Mouse (Mus musculus): Measurements from ENCODE around the gene Srsf6. TPM values are rescaled to one million over a fixed set of nuclear protein-coding genes. Genes with fewer than 3 reads are reported as not detected.
"Not testable (repeated sequence)": the region's sequence is repeated elsewhere in the genome, so short reads cannot be mapped to it uniquely, and the experiment has no call there.

Srsf6 gene
- polyA plus RNA-seq (2015; fragmentation: Nextera tagmentation; extraction: Ambion mirVana), result 184 and 196 TPM in 2 replicates

DNA sequence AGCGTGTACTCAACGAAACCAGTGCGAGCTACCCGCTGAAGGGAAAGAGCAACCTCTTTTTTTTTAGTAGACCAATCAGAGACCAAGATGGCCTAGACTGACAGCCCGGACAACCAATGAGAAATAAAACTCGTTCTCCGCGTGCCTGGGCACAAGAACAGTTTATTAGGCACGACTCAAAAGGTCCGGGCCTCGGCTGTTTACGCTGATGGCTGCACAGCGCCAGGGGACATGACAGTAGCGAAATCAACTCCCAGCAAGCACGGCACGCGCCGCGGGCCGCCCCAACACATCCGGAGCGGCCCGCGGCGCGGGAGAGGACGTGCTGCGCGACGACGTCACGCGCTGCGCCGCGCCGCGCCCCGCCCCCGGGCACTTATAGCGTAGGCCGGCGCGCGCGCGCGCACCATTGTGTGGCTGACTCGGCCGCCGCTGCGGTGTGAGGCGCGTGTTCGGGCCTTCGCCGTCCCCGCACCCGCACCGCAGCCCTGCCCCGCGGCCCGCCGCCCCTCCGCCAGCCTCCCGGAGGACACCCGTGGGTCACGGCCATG, at the start of gene Srsf6:
TSS of gene Srsf6 (plus strand) at position 406 of the 551 bp plus-strand sequence.
- Histone ChIP-seq H3K27me3 (replicated peaks) (no peaks in the 10 kb centered on the region), H3K36me3 (peaks cover 5% of the 10 kb centered on the region), H3K4me2 (replicated peaks) (peak within 1 kb of the TSS; percentile 75), H3K9me3 (no peaks in the 10 kb centered on the region), H3K27ac (peak within 1 kb of the TSS; percentile 98), H3K4me1 (replicated peaks) (peaks cover 6% of the 10 kb centered on the region), H3K4me3 (replicated peaks) (peak within 1 kb of the TSS; percentile 98), H3K9ac (peak within 1 kb of the TSS; percentile 100)
- peak; percentile 95 for ATAC-seq
- WGBS, result under 1% methylated on average over 68 of the region's 68 CpGs

DNA sequence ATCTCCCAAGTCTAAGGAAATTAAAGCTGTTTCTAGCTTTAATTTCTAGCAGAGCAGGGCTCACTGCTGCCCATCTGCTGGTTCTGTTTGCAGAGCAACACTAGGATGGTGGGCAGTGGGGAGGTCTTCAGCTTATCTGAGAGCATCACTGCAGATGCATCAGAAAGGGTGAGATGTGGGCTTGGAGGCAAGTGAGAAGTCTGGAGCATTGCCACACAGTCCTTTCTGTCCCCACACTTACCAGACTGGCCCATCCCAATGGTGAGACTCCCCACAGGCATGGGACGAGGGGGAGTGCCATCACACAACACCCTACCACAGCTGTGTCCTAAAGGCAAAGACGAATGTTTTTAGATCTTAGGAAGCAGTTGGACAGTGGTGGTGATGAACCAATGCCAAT, 47.2 kb upstream of the Srsf6 start:
- no peak overlapping the region for H3K4me3 ChIP-seq (replicated peaks)
- no peak for ATAC-seq
- H3K27ac ChIP-seq, result no peak overlapping the region
- no peaks in the 10 kb centered on the region for H3K9me3 ChIP-seq
- no peaks in the 10 kb centered on the region for H3K27me3 ChIP-seq (replicated peaks)
- H3K36me3 ChIP-seq, result no peaks in the 10 kb centered on the region
- 74% methylated on average over 2 of the region's 2 CpGs for WGBS
- H3K9ac ChIP-seq, result no peak overlapping the region
- H3K4me1 ChIP-seq (replicated peaks), result no peaks in the 10 kb centered on the region
- H3K4me2 ChIP-seq (replicated peaks), result no peak overlapping the region

DNA sequence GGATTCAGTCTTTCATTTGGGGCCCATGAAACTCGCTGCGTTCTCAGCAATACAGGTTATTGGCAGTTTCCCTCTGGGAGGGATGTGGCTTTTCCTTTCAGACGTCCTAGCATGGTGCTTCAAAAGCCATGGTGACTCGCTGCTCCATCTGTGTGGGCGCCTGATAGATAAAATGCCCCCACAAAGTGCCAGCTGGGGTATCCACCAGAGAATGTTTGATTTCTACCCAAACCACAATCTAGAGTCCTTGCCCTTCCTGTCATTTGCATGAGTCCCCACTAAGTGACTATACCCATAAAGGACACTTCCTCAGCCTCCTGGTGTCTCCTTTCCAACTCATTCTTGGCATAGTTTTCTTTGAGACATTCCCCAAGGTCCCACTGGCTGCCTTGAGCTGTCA, 44.2 kb upstream of the Srsf6 start:
- H3K9me3 ChIP-seq, result no peaks in the 10 kb centered on the region
- ATAC-seq, result no peak
- H3K36me3 ChIP-seq, result no peaks in the 10 kb centered on the region
- H3K4me3 ChIP-seq (replicated peaks), result no peak overlapping the region
- no peaks in the 10 kb centered on the region for H3K27me3 ChIP-seq (replicated peaks)
- H3K4me1 ChIP-seq (replicated peaks), result no peaks in the 10 kb centered on the region
- H3K9ac ChIP-seq, result no peak overlapping the region
- no peak overlapping the region for H3K27ac ChIP-seq
- H3K4me2 ChIP-seq (replicated peaks), result no peak overlapping the region
- WGBS, result 79% methylated on average over 5 of the region's 5 CpGs

DNA sequence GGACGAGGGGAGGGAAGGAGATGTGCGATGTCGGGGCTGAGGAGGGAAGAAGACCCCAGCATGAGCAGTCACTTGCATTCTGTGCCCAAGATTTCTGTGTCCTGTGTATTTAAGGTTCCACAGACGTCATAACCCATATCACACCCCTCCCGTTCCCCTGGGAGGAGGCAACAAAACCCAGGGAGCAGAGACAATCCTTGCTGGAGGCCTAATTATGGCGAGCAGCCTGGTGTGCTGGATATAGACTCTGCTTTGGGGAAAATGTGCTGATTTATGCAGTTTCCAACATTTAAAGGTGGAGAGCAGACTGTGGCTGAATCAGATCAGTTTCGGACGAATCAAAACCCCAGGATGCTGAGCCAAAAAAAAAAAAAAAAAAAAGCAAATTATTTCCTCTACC, 42.7 kb upstream of the Srsf6 start:
- whole genome bisulfite sequencing, result 78% methylated on average over 8 of the region's 8 CpGs
- Histone ChIP-seq H3K27me3 (replicated peaks) (no peaks in the 10 kb centered on the region), H3K4me2 (replicated peaks) (no peak overlapping the region), H3K9me3 (no peaks in the 10 kb centered on the region), H3K36me3 (no peaks in the 10 kb centered on the region), H3K9ac (no peak overlapping the region), H3K27ac (no peak overlapping the region), H3K4me1 (replicated peaks) (no peaks in the 10 kb centered on the region), H3K4me3 (replicated peaks) (no peak overlapping the region)
- ATAC-seq, result no peak

DNA sequence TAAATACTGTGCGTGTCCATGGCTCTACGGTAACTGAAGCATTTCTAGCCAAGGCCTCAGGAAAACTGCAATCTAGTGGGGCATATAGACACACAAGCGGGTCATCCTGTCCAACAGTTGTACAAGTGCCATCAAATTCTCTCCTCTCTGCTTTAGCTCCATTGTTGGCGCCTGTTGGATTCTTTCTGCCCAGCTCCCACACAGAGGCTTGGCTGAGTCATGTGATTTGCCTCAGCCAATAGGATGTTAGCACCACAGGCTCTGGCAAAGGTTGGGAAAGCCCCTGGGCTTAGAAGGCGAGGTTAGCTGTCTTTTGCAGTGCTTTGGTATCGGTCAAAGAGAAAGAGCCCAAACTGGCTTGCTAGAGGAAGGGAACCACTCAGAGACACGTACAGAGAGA, 42.1 kb upstream of the Srsf6 start:
- Histone ChIP-seq H3K9me3 (no peaks in the 10 kb centered on the region), H3K9ac (no peak overlapping the region), H3K4me3 (replicated peaks) (no peak overlapping the region), H3K4me1 (replicated peaks) (no peaks in the 10 kb centered on the region), H3K4me2 (replicated peaks) (no peak overlapping the region), H3K36me3 (no peaks in the 10 kb centered on the region), H3K27me3 (replicated peaks) (no peaks in the 10 kb centered on the region), H3K27ac (no peak overlapping the region)
- WGBS, result 63% methylated on average over 7 of the region's 7 CpGs
- ATAC-seq, result peak; percentile 48; the same call in 1 of the 2 replicates

DNA sequence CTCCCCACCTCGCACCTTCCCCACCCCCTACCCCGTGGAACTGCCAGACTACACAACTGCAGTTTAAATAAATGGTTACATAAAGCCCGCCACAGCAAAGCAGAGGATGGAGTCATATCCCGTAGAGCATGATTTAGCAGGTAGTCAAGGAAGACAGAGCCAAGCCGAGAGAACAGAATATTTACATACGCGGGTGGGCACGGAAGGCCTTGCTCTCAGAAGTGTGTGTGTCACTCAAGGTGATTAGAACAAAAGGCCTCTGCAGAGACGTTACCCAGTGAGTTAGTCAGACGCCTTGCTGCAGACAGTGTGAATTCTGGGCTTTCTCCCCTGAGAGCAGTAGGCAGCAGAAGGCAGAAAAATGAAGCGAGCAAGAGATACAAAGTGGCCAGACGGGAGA, 41.6 kb upstream of the Srsf6 start:
- Histone ChIP-seq H3K4me3 (replicated peaks) (no peak overlapping the region), H3K4me2 (replicated peaks) (no peak overlapping the region), H3K36me3 (no peaks in the 10 kb centered on the region), H3K9ac (no peak overlapping the region), H3K27me3 (replicated peaks) (no peaks in the 10 kb centered on the region), H3K27ac (no peak overlapping the region), H3K4me1 (replicated peaks) (no peaks in the 10 kb centered on the region), H3K9me3 (no peaks in the 10 kb centered on the region)
- WGBS, result 70% methylated on average over 12 of the region's 12 CpGs
- no peak for ATAC-seq

DNA sequence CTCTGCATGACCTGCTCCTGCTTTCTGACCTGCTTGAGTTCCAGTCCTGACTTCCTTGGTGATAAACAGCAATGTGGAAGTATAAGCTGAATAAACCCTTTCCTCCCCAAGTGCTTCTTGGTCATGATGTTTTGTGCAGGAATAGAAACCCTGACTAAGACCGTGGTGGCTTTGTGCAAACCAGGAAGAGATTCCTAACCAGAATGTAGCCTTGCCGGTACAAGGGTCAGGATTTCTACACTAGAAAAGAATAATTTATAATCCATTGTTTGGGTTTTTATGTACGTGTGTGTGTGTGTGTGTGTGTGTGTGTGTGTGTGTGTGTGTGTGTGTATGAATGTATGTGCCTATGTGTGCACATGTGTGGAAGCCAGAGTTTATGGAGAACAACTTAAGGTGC, 38.3 kb upstream of the Srsf6 start:
- H3K9me3 ChIP-seq; H3K4me3 ChIP-seq (replicated peaks); H3K4me2 ChIP-seq (replicated peaks); H3K27ac ChIP-seq; H3K9ac ChIP-seq; H3K27me3 ChIP-seq (replicated peaks); H3K4me1 ChIP-seq (replicated peaks); H3K36me3 ChIP-seq; ATAC-seq: not testable (repeated sequence)
- WGBS, result 73% methylated on average over 3 of the region's 3 CpGs

DNA sequence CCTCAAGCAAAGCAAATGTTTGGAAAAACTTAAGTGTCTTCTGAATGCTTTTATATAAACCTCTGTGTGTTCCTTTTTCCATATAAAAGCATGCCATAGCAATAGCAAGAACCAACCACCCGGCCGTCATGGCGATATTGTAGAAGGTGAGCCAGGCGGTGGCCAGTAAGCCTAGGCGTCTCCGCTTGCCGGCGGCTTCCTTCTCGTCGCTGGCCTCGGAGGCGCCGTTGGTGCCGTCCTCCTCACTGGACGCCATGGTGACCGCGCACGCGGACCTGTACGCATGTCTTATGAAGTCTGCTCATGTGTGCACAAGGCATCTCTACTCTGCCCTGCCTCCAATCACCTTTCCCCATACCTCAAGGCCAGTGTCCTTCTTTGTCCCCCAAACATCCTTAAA, 32.1 kb upstream of the Srsf6 start:
- peak; percentile 12; the same call in 1 of the 2 replicates for ATAC-seq
- not testable (repeated sequence) for H3K4me2 ChIP-seq (replicated peaks); H3K36me3 ChIP-seq; H3K27ac ChIP-seq; H3K9ac ChIP-seq; H3K27me3 ChIP-seq (replicated peaks); H3K4me1 ChIP-seq (replicated peaks); H3K9me3 ChIP-seq; H3K4me3 ChIP-seq (replicated peaks)
- 91% methylated on average over 20 of the region's 20 CpGs for WGBS

DNA sequence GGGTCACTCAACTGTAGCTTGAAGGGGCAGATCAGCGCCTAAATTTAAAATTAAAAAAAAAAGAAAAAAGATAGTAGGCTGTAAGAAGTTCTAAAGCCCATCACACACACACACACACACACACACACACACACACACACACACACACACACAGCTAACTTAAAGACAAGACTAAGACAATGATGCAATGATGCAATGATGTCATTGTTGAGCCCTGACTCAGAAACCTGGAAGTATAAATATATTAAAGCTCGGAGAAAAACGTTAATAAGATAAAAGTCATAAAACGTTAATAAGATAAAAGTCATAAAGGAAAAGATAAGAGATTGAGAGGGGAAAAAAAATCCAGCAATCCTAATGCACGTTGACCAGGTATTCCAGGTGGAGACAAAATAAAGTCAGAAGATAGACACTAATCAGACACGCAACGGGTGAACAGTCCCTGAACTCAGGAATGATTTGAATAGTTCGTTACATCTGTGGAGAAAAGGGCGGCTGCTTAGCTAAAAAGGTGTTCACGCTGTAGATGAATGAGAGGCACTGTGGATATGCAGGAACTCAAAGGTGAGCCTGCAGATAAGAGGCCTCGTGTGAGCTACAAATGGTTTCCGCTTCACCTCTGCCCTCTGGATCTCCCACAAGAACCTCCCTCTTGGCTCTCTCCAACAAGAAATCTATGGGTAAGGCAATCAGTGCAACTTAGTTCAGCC, 31.3 kb upstream of the Srsf6 start:
- H3K27ac ChIP-seq, result peak overlapping the region; percentile 52; the same call in 1 of the 2 replicates
- H3K27me3 ChIP-seq (replicated peaks), result no peaks in the 10 kb centered on the region
- 65% methylated on average over 12 of the region's 12 CpGs for WGBS
- H3K4me1 ChIP-seq (replicated peaks), result peaks cover 3% of the 10 kb centered on the region; the same call in 1 of the 2 replicates
- H3K4me2 ChIP-seq (replicated peaks), result no peak overlapping the region
- H3K4me3 ChIP-seq (replicated peaks), result no peak overlapping the region
- ATAC-seq, result peak; percentile 94
- H3K9me3 ChIP-seq, result no peaks in the 10 kb centered on the region
- no peaks in the 10 kb centered on the region for H3K36me3 ChIP-seq
- H3K9ac ChIP-seq, result no peak overlapping the region

DNA sequence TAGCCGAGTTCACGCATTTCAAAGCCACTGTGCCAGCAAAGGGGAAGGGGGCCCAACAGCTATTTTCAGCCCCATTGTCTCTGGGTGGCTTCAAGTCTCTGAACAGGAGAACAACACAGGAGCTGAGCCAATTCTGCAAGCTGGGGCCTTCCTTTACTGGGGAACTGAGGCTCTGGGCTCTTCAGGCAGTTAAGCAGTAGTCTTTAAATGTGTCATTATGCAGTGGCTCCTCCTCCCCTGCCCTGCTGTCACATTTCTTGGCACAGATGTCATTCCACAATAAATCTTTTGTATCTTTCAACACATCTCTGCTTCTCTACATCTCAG, 30.8 kb upstream of the Srsf6 start:
- peak; percentile 72 for ATAC-seq
- H3K27me3 ChIP-seq (replicated peaks), result no peaks in the 10 kb centered on the region
- 41% methylated on average over 2 of the region's 2 CpGs for WGBS
- H3K4me1 ChIP-seq (replicated peaks), result peaks cover 3% of the 10 kb centered on the region; the same call in 1 of the 2 replicates
- H3K4me3 ChIP-seq (replicated peaks), result no peak overlapping the region
- no peaks in the 10 kb centered on the region for H3K36me3 ChIP-seq
- no peak overlapping the region for H3K4me2 ChIP-seq (replicated peaks)
- no peak overlapping the region for H3K9ac ChIP-seq
- peak overlapping the region; percentile 52; the same call in 1 of the 2 replicates for H3K27ac ChIP-seq
- no peaks in the 10 kb centered on the region for H3K9me3 ChIP-seq

DNA sequence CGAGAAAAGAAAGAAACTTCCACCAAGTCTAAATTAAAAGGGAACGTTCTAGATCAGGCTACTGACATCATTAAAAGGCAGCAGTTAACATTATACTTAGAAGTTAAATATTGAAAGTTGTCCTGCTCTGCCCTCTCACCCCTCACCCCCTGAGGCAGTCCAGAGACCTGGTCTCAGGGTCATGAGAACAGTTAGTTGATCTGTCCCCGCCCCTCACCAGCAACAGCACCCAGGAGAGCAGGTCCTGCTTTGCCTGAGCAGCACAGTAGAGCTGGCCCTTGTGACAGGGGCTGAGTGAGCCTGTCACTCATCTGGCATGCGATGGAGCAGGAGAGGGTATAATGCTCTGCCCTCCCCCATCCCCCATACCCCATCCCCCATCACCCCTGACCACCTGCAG, 25.4 kb upstream of the Srsf6 start:
- H3K4me2 ChIP-seq (replicated peaks), result no peak overlapping the region
- H3K9me3 ChIP-seq, result no peaks in the 10 kb centered on the region
- H3K4me1 ChIP-seq (replicated peaks), result no peaks in the 10 kb centered on the region
- H3K4me3 ChIP-seq (replicated peaks), result no peak overlapping the region
- ATAC-seq, result no peak
- H3K9ac ChIP-seq, result no peak overlapping the region
- H3K27me3 ChIP-seq (replicated peaks), result no peaks in the 10 kb centered on the region
- 65% methylated on average over 4 of the region's 4 CpGs for WGBS
- no peak overlapping the region for H3K27ac ChIP-seq
- no peaks in the 10 kb centered on the region for H3K36me3 ChIP-seq

DNA sequence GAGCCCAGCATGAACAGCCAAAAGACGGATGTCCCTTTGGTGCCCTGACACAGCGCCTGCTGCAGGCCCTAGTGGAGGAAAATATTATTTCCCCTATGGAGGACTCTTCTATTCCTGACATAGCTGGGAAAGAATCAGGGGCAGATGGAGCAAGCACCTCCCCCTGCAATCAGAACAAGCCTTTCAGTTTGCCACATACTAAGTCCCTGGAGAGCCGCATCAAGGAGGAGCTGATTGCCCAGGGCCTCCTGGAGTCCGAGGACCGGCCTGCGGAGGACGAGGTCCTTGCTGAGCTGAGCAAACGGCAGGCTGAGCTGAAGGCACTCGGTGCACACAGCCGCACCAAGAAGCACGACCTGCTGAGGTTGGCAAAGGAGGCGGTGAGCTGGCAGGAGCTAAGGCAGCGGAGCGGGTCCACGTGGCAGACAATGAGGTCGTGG, 23.3 kb upstream of the Srsf6 start:
- Histone ChIP-seq H3K27ac (no peak overlapping the region), H3K9me3 (no peaks in the 10 kb centered on the region), H3K4me1 (replicated peaks) (no peaks in the 10 kb centered on the region), H3K4me3 (replicated peaks) (no peak overlapping the region), H3K4me2 (replicated peaks) (no peak overlapping the region), H3K27me3 (replicated peaks) (no peaks in the 10 kb centered on the region), H3K9ac (no peak overlapping the region), H3K36me3 (no peaks in the 10 kb centered on the region)
- ATAC-seq, result no peak; the same call in 1 of the 2 replicates
- 58% methylated on average over 16 of the region's 16 CpGs for WGBS

DNA sequence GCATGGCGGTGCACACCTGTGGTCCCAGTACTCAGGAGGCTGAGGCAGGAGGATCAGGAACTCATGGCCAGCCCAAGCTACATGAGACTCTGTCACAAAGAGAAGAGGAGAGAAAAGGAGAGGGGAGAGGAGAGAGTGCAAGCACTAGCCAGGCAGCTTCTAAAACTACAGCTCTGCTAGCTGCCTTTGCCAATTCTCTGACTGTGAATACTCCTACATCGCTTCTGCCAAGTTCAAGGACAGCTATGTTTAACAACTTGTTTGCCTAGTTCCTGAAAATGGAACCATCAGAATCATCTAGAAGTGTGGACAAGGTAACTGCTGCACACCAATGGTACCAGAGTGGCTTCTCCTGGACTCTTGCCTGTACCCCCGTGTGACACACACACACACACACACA, 17.3 kb upstream of the Srsf6 start:
- 69% methylated on average over 3 of the region's 3 CpGs for WGBS
- H3K9ac ChIP-seq, result no peak overlapping the region
- no peak overlapping the region for H3K4me2 ChIP-seq (replicated peaks)

More for the DNA sequence above, 17.3 kb upstream of the Srsf6 start:
- H3K4me3 ChIP-seq (replicated peaks), result no peak overlapping the region
- no peaks in the 10 kb centered on the region for H3K36me3 ChIP-seq
- H3K9me3 ChIP-seq, result no peaks in the 10 kb centered on the region
- H3K27ac ChIP-seq, result no peak overlapping the region
- no peak for ATAC-seq
- H3K4me1 ChIP-seq (replicated peaks), result no peaks in the 10 kb centered on the region
- H3K27me3 ChIP-seq (replicated peaks), result no peaks in the 10 kb centered on the region

Measured in intestine, embryonic 15.5 days (tissue).